Mouse (Mus musculus) liver, embryonic 13.5 days (tissue): ENCODE measurements around the gene Pkdcc. TPM values are rescaled to one million over a fixed set of nuclear protein-coding genes. Genes with fewer than 3 reads are reported as not detected.

ENCODE experiments used
- ATAC-seq: fragments of 200-750 bp; cut with Nextera tagmentation; 2 replicates; pipeline ENCODE4 v1.8.0; 2017; ENCODE audit warnings: low read depth, mild to moderate bottlenecking, moderate number of reproducible peaks, moderate library complexity
- DNase-seq: peaks from one replicate; pipeline ENCODE4 v3.0.0; 2022
- H3K27ac ChIP-seq: fragments of 300-500 bp; sonication (generic); 2 replicates; pipeline ENCODE4 v1.5.1; 2015; ENCODE audit warnings: moderate library complexity, mild to moderate bottlenecking, inconsistent platforms
- H3K27me3 ChIP-seq: fragments of 300-500 bp; sonication (generic); 2 replicates; pipeline ENCODE4 v1.6.1; 2015; ENCODE audit warnings: mild to moderate bottlenecking, inconsistent platforms
- H3K36me3 ChIP-seq: fragments of 300-500 bp; sonication (generic); 2 replicates; pipeline ENCODE4 v1.6.1; 2015; ENCODE audit warnings: mild to moderate bottlenecking, inconsistent platforms
- H3K4me1 ChIP-seq: fragments of 300-500 bp; sonication (generic); replicated peaks from 2 replicates; pipeline ENCODE4 v1.6.1; 2015; ENCODE audit warnings: inconsistent platforms
- H3K4me2 ChIP-seq: fragments of 300-500 bp; sonication (generic); 2 replicates; pipeline ENCODE4 v1.6.1; 2015; ENCODE audit warnings: inconsistent platforms, mild to moderate bottlenecking, moderate library complexity
- H3K4me3 ChIP-seq: fragments of 300-500 bp; sonication (generic); replicated peaks from 2 replicates; pipeline ENCODE4 v1.5.1; 2015; ENCODE audit warnings: mild to moderate bottlenecking, inconsistent platforms
- H3K9ac ChIP-seq: fragments of 300-500 bp; sonication (generic); 2 replicates; pipeline ENCODE4 v1.6.1; 2015; ENCODE audit warnings: mild to moderate bottlenecking, inconsistent platforms
- H3K9me3 ChIP-seq: fragments of 300-500 bp; sonication (generic); replicated peaks from 2 replicates; pipeline ENCODE4 v1.6.1; 2016; ENCODE audit warnings: inconsistent platforms
- WGBS: fragments of 180-500 bp; shearing (Covaris S2); methylation state at CpG from one replicate; pipeline ENCODE4 v1.1.7; 2015; ENCODE audit not compliant: insufficient replicate concordance; 5-methylcytosine and 5-hydroxymethylcytosine counted together
- polyA plus RNA-seq: library from polyadenylated mRNA; unstranded; fragments of >200 nt; fragmentation: Nextera tagmentation; extraction: Ambion mirVana; gene quantifications from 2 replicates; pipeline ENCODE4 v1.2.1, GENCODE M21; 2015

The Pkdcc gene
- polyA plus RNA-seq, 1 experiment from 2014 or later: 3.5 TPM

DNA sequence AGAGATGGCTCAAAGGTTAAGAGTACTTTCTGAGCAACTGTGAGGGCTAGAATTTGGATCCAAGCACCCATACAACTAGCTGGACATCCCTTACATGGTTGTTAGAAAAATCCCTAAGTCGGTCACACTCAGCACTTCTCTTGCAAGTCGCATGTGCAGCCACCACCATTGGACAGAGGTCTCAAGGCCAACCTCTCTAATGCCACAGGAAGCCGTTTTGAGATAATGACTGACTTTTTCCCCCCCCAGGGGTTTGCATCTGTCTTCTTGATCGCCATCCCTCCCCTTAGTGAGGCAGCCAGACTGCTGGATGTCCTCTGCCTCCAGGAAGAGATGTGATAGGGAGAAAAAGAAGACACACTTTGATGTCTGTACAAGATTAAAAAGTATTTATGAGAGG is 32.1 kb downstream of the Pkdcc start:
- 0 out of 2 replicates have a peak, but pooled peaks cover 7% of the 10 kb centered on the region for H3K4me1 ChIP-seq
- H3K36me3 ChIP-seq: no peaks in the 10 kb centered on the region
- H3K9ac ChIP-seq: no peak overlapping the region
- no peak for ATAC-seq
- H3K4me3 ChIP-seq: no peak overlapping the region
- 14% methylated on average over 4 of the region's 4 CpGs for WGBS
- peaks cover 7% of the 10 kb centered on the region; the same call in 1 of the 2 replicates for H3K27me3 ChIP-seq
- no peaks in the 10 kb centered on the region for H3K9me3 ChIP-seq
- no peak for DNase-seq
- H3K27ac ChIP-seq: no peak overlapping the region
- H3K4me2 ChIP-seq: no peak overlapping the region

DNA sequence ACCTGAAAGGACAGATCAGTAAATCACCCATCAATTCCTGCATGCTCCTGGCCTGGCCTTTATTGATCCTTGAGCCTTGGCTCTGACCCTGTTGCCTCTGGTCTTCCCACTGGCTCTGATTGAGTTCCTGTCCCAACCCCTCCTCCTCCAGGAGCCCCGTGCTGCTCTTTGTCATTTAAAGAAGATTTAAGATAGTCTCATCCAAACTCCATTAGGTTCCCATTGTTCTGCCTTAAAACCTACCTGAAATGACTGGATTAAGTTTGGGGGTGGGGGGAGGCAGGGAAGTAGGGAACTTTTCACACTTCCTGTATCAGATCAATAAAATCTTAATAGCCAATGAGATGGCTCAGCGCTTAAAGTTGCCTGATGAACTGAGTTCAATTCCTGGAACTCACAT is 33.4 kb downstream of the Pkdcc start:
- DNase-seq (no peak), ATAC-seq (no peak)
- H3K27ac ChIP-seq: no peak overlapping the region
- H3K36me3 ChIP-seq: no peaks in the 10 kb centered on the region
- H3K27me3 ChIP-seq: peaks cover 7% of the 10 kb centered on the region; the same call in 1 of the 2 replicates
- H3K4me3 ChIP-seq: no peak overlapping the region
- no peak overlapping the region for H3K4me2 ChIP-seq
- 38% methylated on average over 2 of the region's 2 CpGs for WGBS
- H3K4me1 ChIP-seq: 0 out of 2 replicates have a peak, but pooled peaks cover 7% of the 10 kb centered on the region
- H3K9me3 ChIP-seq: no peaks in the 10 kb centered on the region
- no peak overlapping the region for H3K9ac ChIP-seq

DNA sequence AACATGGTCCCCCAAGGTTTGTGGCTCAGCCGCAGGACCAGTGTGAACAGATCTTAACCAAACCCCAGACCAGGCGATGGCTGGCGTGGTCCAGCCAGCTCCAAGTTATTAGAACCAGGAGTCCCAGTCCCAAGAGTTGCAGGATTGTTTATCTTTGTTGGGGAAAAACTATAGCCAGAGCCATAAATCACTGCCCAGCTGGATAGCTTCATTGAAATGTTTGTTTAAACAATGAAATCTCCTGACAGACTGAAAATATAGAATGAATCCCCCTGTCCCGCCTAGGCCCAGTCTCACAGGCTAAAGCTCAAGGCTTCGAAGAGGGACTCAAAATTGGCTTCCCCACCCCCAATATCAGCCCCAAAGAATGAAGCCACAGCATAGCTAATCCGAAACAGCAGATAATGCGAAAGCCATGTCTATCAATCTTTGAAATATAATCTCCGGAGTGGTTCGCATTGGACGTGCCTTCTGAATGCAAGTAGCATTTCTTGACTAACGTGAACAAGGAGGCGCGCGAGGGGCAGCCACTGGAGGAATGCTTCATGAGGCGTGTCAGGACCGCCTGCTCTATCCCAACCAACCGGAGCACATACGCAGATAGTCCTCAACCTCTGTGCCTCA is 35.9 kb downstream of the Pkdcc start:
- no peak for DNase-seq
- ATAC-seq: no peak
- Histone ChIP-seq H3K9ac (no peak overlapping the region), H3K9me3 (no peaks in the 10 kb centered on the region), H3K4me2 (no peak overlapping the region), H3K4me3 (no peak overlapping the region), H3K27ac (no peak overlapping the region), H3K4me1 (0 out of 2 replicates have a peak, but pooled peaks cover 7% of the 10 kb centered on the region), H3K27me3 (peaks cover 7% of the 10 kb centered on the region; the same call in 1 of the 2 replicates), H3K36me3 (no peaks in the 10 kb centered on the region)
- 76% methylated on average over 18 of the region's 18 CpGs for WGBS

DNA sequence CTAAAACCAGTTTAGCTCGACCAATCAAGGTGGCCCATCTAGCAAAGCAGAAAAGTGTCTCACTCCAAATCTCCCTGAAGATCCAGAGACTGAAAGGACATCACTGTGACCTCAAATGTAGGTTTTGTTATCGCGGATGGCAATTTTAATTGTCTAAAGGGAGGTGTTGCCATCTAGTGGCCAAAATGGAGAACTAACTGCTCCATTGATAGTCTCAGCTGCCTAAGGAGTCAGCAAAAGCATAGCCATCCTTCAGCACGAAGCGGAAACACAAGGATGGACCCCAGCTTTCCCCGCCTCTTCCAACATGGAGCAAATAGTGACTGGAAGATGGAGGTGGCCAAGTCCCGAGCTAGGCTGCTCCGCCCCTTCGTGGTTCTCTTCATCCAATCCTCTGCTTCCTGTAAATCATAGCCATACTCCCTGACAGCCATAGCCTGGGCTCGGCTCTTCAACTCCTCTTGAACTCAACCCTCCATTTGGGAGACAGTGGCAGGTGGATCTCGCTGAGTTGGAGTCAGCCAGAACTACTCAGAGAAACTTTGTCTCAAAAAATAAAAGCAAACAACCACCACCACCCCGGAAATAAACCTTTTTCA is 38.1 kb downstream of the Pkdcc start:
- Histone ChIP-seq H3K27me3 (no peaks in the 10 kb centered on the region), H3K27ac (no peak overlapping the region), H3K4me3 (no peak overlapping the region), H3K36me3 (no peaks in the 10 kb centered on the region), H3K9ac (no peak overlapping the region), H3K9me3 (no peaks in the 10 kb centered on the region), H3K4me2 (no peak overlapping the region), H3K4me1 (no peaks in the 10 kb centered on the region)
- ATAC-seq (no peak), DNase-seq (no peak)
- 18% methylated on average over 12 of the region's 12 CpGs for WGBS

DNA sequence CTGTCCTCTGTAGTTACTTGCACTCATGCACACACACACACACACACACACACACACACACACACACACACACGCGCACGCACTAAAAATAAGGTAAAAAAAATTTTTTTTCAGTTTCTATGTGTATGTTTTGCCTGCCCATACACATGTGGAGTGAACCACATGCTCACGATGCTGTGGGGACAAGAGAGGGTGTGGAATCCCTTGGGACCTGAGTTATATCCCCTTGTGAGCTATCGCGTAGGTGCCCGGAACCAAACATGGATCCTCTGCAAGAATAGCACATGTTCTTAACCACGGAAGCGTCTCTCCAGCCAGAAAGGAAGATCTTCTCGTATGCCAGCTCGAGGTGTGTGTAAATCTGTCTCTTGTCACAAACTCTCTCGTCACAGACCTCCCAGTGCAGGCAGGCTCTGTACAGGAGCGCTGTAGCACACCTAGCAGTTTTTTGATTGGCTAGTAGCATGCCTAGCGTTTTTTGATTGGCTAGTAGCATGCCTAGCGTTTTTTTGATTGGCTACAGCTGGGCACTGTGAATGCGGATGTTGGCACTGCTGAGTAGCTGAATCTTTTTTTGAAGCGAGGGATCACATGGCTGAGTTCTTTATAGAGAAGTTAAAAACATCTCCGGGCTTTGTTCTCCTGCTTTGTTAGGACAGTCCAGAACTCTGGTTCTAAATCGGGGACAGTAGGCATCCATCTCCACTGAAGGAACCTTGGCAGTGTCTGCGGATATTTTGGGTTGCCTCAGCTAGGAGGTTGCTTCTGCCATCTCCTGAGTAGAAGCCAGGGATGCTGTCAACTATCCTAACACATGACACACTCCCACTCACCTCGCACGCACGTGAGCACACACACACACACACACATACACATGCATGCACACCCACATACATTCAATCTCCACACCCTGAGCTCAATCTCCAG is 52.4 kb downstream of the Pkdcc start:
- 41% methylated on average over 23 of the region's 23 CpGs for WGBS
- Histone ChIP-seq H3K4me1 (peaks cover 9% of the 10 kb centered on the region; the same call in 1 of the 2 replicates), H3K9me3 (no peaks in the 10 kb centered on the region), H3K27ac (no peak overlapping the region), H3K4me2 (peak overlapping the region; percentile 38), H3K9ac (no peak overlapping the region), H3K27me3 (no peaks in the 10 kb centered on the region), H3K36me3 (no peaks in the 10 kb centered on the region), H3K4me3 (no peak overlapping the region)
- ATAC-seq (peak; percentile 76), DNase-seq (peak; percentile 34)

DNA sequence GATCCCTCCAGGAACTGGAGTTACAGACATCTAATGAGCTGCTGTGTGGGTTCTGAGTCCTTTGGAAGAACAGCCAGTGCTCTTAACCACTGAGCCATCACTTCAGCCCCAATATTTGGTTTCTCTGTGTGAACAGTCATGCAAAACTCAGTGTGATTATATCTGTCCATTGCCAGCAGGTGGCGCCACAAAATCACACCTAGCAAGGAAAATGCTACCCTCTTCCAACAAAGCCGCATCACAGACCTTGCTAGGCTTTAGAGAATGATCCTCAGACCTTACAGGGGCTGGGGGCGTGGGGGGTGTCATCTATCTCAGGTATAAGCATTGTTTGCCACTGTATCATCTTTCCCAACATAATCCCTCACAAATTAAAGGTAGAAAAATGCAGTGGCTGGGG is 56.4 kb downstream of the Pkdcc start:
- H3K9ac ChIP-seq: no peak overlapping the region
- H3K4me1 ChIP-seq: peaks cover 31% of the 10 kb centered on the region
- 0% methylated on average over 3 of the region's 3 CpGs for WGBS
- H3K27me3 ChIP-seq: peaks cover 34% of the 10 kb centered on the region
- H3K9me3 ChIP-seq: no peaks in the 10 kb centered on the region
- no peaks in the 10 kb centered on the region for H3K36me3 ChIP-seq
- no peak overlapping the region for H3K4me2 ChIP-seq
- no peak overlapping the region for H3K27ac ChIP-seq
- ATAC-seq: no peak
- no peak overlapping the region for H3K4me3 ChIP-seq
- peak; percentile 53 for DNase-seq

DNA sequence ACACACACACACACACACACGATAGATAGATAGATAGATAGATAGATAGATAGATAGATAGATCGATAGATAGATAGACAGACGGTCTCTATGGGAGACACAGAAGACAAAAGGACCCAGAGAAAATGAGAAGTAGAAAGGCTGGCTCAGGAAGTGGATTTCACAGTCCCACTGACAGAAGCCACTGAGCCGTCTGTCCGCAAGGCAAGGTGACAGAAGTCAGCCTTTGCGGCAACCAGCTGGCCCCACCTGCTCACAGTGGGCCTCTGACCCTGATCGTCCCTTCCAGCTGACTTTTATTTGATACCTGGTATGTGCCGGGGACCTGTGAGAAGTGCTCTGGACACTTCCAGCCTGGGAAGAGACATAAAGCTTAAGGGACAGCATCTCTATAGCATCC is 57.5 kb downstream of the Pkdcc start:
- Histone ChIP-seq H3K36me3 (no peaks in the 10 kb centered on the region), H3K9me3 (no peaks in the 10 kb centered on the region), H3K4me3 (no peak overlapping the region), H3K27me3 (peaks cover 45% of the 10 kb centered on the region), H3K27ac (no peak overlapping the region), H3K9ac (no peak overlapping the region), H3K4me1 (peaks cover 38% of the 10 kb centered on the region), H3K4me2 (no peak overlapping the region)
- WGBS: 20% methylated on average over 8 of the region's 8 CpGs
- DNase-seq (no peak), ATAC-seq (no peak)

DNA sequence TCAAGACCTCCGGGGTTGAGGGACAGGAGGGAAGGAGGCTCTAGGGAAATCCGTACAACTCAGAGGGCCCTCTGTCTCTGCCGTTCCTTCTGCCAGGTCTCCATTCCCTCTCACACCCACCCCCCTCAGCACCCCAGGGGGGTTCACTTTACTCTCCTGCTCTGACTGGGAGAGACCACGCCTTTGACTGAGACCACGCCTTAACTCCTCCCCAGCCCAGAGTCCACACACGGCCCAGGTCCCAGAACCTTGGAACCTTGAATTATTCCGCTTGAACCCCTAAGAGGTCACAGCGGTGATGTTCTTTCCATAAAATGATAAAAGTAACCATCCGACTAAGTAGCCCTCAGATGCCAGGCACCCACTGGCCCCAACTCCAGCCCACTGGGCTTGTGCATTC is 58.5 kb downstream of the Pkdcc start:
- no peaks in the 10 kb centered on the region for H3K9me3 ChIP-seq
- H3K4me1 ChIP-seq: peaks cover 40% of the 10 kb centered on the region
- DNase-seq (no peak), ATAC-seq (no peak)
- no peak overlapping the region for H3K4me3 ChIP-seq
- H3K36me3 ChIP-seq: no peaks in the 10 kb centered on the region
- H3K27ac ChIP-seq: no peak overlapping the region
- H3K4me2 ChIP-seq: peak overlapping the region; percentile 39
- WGBS: 15% methylated on average over 9 of the region's 9 CpGs
- H3K9ac ChIP-seq: no peak overlapping the region
- H3K27me3 ChIP-seq: peaks cover 53% of the 10 kb centered on the region

DNA sequence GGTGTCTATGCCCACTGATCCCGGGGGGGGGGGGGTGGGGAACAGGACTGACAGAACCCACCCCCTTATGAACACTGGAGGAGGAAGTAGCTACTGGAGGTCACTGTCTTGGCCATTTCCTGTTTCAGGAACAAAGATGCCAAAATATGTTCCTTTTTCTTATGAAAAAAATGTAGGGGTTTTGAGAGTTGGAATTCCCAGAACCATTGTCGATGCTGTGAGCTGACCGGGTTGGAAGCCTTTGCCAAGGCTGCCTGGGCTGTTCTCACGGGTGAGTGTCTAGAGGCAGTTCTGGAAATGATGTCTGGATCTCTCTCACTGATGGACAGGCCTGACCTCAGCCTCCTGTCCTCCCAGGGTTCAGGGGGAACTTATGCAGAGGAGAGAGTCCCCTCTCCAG is 59.0 kb downstream of the Pkdcc start:
- H3K4me2 ChIP-seq: peak overlapping the region; percentile 39; the same call in 1 of the 2 replicates
- H3K27me3 ChIP-seq: peaks cover 56% of the 10 kb centered on the region
- H3K27ac ChIP-seq: peak overlapping the region; percentile 54; the same call in 1 of the 2 replicates
- H3K9me3 ChIP-seq: no peaks in the 10 kb centered on the region
- DNase-seq: no peak
- ATAC-seq: no peak
- H3K4me3 ChIP-seq: no peak overlapping the region
- peaks cover 44% of the 10 kb centered on the region for H3K4me1 ChIP-seq
- H3K36me3 ChIP-seq: no peaks in the 10 kb centered on the region
- WGBS: 13% methylated on average over 4 of the region's 4 CpGs
- H3K9ac ChIP-seq: no peak overlapping the region
